Mouse (Mus musculus): ENCODE data around the gene Mcm10. TPM values are rescaled to one million over a fixed set of nuclear protein-coding genes. Genes with fewer than 3 reads are reported as not detected.

Mcm10 gene
- polyA plus RNA-seq, 1 experiment from 2014 or later: 69.2 TPM

- WGBS: 94% methylated on average over 7 of the region's 7 CpGs
- no peak for DNase-seq (ENCODE audit: low spot score)
- H3K9me3 ChIP-seq (replicated peaks): no peaks in the 10 kb centered on the region; the same call in 1 of the 2 replicates
- H3K4me1 ChIP-seq: no peaks in the 10 kb centered on the region
- no peaks in the 10 kb centered on the region for H3K27me3 ChIP-seq (ENCODE audit: low read depth, poor library complexity, severe bottlenecking)
- H3K4me3 ChIP-seq: no peak overlapping the region
- no peaks in the 10 kb centered on the region for H3K36me3 ChIP-seq
- H3K27ac ChIP-seq (replicated peaks): no peak overlapping the region
These were observed 15.5 kb upstream of the Mcm10 start for GRCm38 (mm10) chr2:5028047-5028446.

- no peak for DNase-seq (ENCODE audit: low spot score)
- Histone ChIP-seq H3K27ac (replicated peaks) (no peak overlapping the region), H3K36me3 (no peaks in the 10 kb centered on the region), H3K9me3 (replicated peaks) (no peaks in the 10 kb centered on the region; the same call in 1 of the 2 replicates), H3K27me3 (ENCODE audit: low read depth, poor library complexity, severe bottlenecking) (no peaks in the 10 kb centered on the region), H3K4me3 (no peak overlapping the region), H3K4me1 (no peaks in the 10 kb centered on the region)
- WGBS: 76% methylated on average over 6 of the region's 6 CpGs
These were observed 14.5 kb upstream of the Mcm10 start for GRCm38 (mm10) chr2:5027057-5027456.

GRCm38 (mm10) chr2:5025162-5025733 lies 12.7 kb upstream of the Mcm10 start:
- Histone ChIP-seq H3K4me3 (no peak overlapping the region), H3K27me3 (ENCODE audit: low read depth, poor library complexity, severe bottlenecking) (no peaks in the 10 kb centered on the region), H3K27ac (replicated peaks) (no peak overlapping the region), H3K36me3 (no peaks in the 10 kb centered on the region), H3K9me3 (replicated peaks) (no peaks in the 10 kb centered on the region; the same call in 1 of the 2 replicates), H3K4me1 (no peaks in the 10 kb centered on the region)
- no peak for DNase-seq (ENCODE audit: low spot score)
- WGBS: 50% methylated on average over 3 of the region's 4 CpGs

GRCm38 (mm10) chr2:5023699-5024399 lies 11.3 kb upstream of the Mcm10 start:
- no peaks in the 10 kb centered on the region for H3K27me3 ChIP-seq (ENCODE audit: low read depth, poor library complexity, severe bottlenecking)
- WGBS: 88% methylated on average over 14 of the region's 14 CpGs
- DNase-seq (ENCODE audit: low spot score): no peak
- no peaks in the 10 kb centered on the region; the same call in 1 of the 2 replicates for H3K9me3 ChIP-seq (replicated peaks)
- no peaks in the 10 kb centered on the region for H3K36me3 ChIP-seq
- no peak overlapping the region for H3K4me3 ChIP-seq
- no peak overlapping the region for H3K27ac ChIP-seq (replicated peaks)
- no peaks in the 10 kb centered on the region for H3K4me1 ChIP-seq

DNA sequence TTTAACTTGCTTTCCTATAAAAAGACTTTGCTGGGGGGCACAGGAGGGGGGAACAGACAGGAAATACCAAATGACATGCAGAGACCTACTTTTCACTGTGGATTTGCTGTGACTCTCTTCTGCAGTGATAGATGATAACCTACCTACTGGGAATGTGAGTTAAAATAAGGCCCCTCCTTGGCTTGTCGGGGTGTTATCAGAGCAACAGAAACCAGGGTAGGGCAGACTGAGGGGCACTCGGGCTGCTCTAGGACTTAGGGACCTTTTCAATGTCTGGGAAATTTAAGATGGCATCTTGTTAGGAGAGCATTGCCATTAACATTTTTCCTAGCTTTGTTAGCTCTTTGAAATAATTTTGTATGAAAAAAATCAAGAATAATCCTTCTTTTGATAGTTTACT lies 10.7 kb upstream of the Mcm10 start:
- Histone ChIP-seq H3K36me3 (no peaks in the 10 kb centered on the region), H3K4me1 (no peaks in the 10 kb centered on the region), H3K27ac (replicated peaks) (no peak overlapping the region), H3K27me3 (ENCODE audit: low read depth, poor library complexity, severe bottlenecking) (no peaks in the 10 kb centered on the region), H3K9me3 (replicated peaks) (no peaks in the 10 kb centered on the region; the same call in 1 of the 2 replicates), H3K4me3 (no peak overlapping the region)
- 91% methylated on average over 2 of the region's 2 CpGs for WGBS
- no peak for DNase-seq (ENCODE audit: low spot score)

GRCm38 (mm10) chr2:5019708-5020107 lies 7.1 kb upstream of the Mcm10 start:
- H3K4me3 ChIP-seq: no peak overlapping the region
- H3K4me1 ChIP-seq: no peaks in the 10 kb centered on the region
- DNase-seq (ENCODE audit: low spot score): no peak
- 59% methylated on average over 1 of the region's 1 CpGs for WGBS
- no peaks in the 10 kb centered on the region for H3K36me3 ChIP-seq
- no peaks in the 10 kb centered on the region for H3K9me3 ChIP-seq (replicated peaks)
- H3K27ac ChIP-seq (replicated peaks): no peak overlapping the region
- H3K27me3 ChIP-seq (ENCODE audit: low read depth, poor library complexity, severe bottlenecking): no peaks in the 10 kb centered on the region

- Histone ChIP-seq H3K4me3 (no peak overlapping the region), H3K9me3 (replicated peaks) (no peaks in the 10 kb centered on the region), H3K27ac (replicated peaks) (no peak overlapping the region), H3K27me3 (ENCODE audit: low read depth, poor library complexity, severe bottlenecking) (no peaks in the 10 kb centered on the region), H3K4me1 (peaks cover 6% of the 10 kb centered on the region), H3K36me3 (no peaks in the 10 kb centered on the region)
- DNase-seq (ENCODE audit: low spot score): no peak
- WGBS: 89% methylated on average over 7 of the region's 7 CpGs
These were observed 4.3 kb upstream of the Mcm10 start for GRCm38 (mm10) chr2:5016922-5017321.

DNA sequence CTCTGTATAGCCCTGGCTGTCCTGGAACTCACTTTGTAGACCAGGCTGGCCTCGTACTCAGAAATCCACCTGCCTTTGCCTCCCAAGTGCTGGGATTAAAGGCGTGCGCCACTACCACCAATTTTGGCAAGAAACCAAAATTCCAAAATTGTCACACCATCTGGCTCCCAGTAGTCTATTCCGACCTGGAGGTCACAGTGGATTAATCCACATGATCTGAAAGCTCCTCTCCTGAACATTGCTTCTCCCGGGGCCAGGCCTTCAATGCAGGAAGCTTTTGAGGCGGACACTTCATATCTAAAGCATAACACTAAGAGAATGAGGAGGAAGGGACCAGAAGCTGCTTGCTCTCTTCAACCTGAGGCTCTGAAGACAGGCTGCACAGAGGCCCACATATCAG lies 2.9 kb upstream of the Mcm10 start:
- Histone ChIP-seq H3K27me3 (ENCODE audit: low read depth, poor library complexity, severe bottlenecking) (no peaks in the 10 kb centered on the region), H3K4me3 (no peak overlapping the region), H3K36me3 (peaks cover 4% of the 10 kb centered on the region), H3K9me3 (replicated peaks) (no peaks in the 10 kb centered on the region), H3K4me1 (peaks cover 16% of the 10 kb centered on the region), H3K27ac (replicated peaks) (no peak overlapping the region)
- WGBS: 92% methylated on average over 6 of the region's 6 CpGs
- DNase-seq (ENCODE audit: low spot score): no peak

DNA sequence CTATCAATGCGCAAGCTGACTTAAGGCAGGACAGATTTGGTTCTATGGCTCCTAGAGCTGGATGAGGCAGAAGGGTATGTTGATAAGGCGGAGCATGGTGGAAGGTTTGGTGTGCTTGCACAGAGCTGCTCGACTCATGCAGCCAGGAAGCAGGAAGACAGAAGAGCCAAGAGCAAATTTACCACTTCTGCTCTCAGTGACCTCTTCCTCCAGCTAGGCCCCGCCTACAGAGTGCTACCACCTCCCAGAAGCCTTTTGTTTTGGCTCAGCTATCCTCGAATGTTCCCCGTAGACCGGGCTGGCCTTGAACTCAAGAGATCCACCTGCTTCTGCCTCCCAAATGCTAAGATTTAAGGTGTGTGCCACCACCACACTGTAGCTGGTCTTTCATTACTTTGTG lies 2.0 kb upstream of the Mcm10 start:
- peaks cover 17% of the 10 kb centered on the region for H3K4me1 ChIP-seq
- WGBS: 84% methylated on average over 7 of the region's 7 CpGs
- peaks cover 10% of the 10 kb centered on the region for H3K36me3 ChIP-seq
- H3K27me3 ChIP-seq (ENCODE audit: low read depth, poor library complexity, severe bottlenecking): no peaks in the 10 kb centered on the region
- no peak overlapping the region for H3K4me3 ChIP-seq
- H3K9me3 ChIP-seq (replicated peaks): no peaks in the 10 kb centered on the region
- no peak for DNase-seq (ENCODE audit: low spot score)
- no peak overlapping the region for H3K27ac ChIP-seq (replicated peaks)

- peaks cover 17% of the 10 kb centered on the region for H3K4me1 ChIP-seq
- no peaks in the 10 kb centered on the region for H3K27me3 ChIP-seq (ENCODE audit: low read depth, poor library complexity, severe bottlenecking)
- H3K27ac ChIP-seq (replicated peaks): peak overlapping the region; percentile 91
- H3K4me3 ChIP-seq: peak overlapping the region; percentile 78
- WGBS: 20% methylated on average over 8 of the region's 8 CpGs
- H3K9me3 ChIP-seq (replicated peaks): no peaks in the 10 kb centered on the region
- DNase-seq (ENCODE audit: low spot score): no peak
- peaks cover 35% of the 10 kb centered on the region for H3K36me3 ChIP-seq
These were observed 597 bp downstream of the Mcm10 start for GRCm38 (mm10) chr2:5011898-5012490.

DNA sequence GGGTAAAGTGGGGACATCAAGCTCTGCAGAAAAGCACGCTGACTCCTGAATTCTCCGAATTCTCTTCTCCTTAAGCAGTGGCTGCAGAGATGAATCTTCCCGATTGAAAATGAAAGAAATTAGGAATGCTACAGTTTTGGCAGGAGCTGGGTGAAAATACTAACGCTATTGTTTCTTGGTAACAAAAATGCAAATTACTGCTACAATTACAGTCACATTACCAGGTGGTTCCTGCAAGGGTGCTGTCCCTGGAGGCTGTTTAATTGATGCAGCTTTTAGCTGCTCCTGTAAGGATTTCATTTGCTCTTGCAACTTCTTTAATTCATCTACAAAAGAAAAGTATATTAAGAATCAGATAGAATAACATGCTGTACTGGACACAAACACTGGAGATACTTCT lies 5.5 kb downstream of the Mcm10 start:
- Histone ChIP-seq H3K27ac (replicated peaks) (no peak overlapping the region), H3K4me3 (no peak overlapping the region), H3K27me3 (ENCODE audit: low read depth, poor library complexity, severe bottlenecking) (no peaks in the 10 kb centered on the region), H3K9me3 (replicated peaks) (no peaks in the 10 kb centered on the region), H3K4me1 (peaks cover 12% of the 10 kb centered on the region), H3K36me3 (peaks cover 83% of the 10 kb centered on the region)
- WGBS: 91% methylated on average over 4 of the region's 4 CpGs
- DNase-seq (ENCODE audit: low spot score): no peak

GRCm38 (mm10) chr2:5001266-5001665 lies 11.3 kb downstream of the Mcm10 start:
- DNase-seq (ENCODE audit: low spot score): no peak
- WGBS: 94% methylated on average over 6 of the region's 6 CpGs
- H3K27me3 ChIP-seq (ENCODE audit: low read depth, poor library complexity, severe bottlenecking): no peaks in the 10 kb centered on the region
- no peaks in the 10 kb centered on the region for H3K4me1 ChIP-seq
- peaks cover 99% of the 10 kb centered on the region for H3K36me3 ChIP-seq
- no peaks in the 10 kb centered on the region for H3K9me3 ChIP-seq (replicated peaks)
- no peak overlapping the region for H3K4me3 ChIP-seq
- H3K27ac ChIP-seq (replicated peaks): no peak overlapping the region

GRCm38 (mm10) chr2:4998905-4999304 lies 13.7 kb downstream of the Mcm10 start:
- Histone ChIP-seq H3K9me3 (replicated peaks) (no peaks in the 10 kb centered on the region), H3K27ac (replicated peaks) (no peak overlapping the region), H3K4me3 (no peak overlapping the region), H3K4me1 (no peaks in the 10 kb centered on the region), H3K36me3 (peaks cover 100% of the 10 kb centered on the region), H3K27me3 (ENCODE audit: low read depth, poor library complexity, severe bottlenecking) (no peaks in the 10 kb centered on the region)
- WGBS: 85% methylated on average over 3 of the region's 3 CpGs
- no peak for DNase-seq (ENCODE audit: low spot score)
